Mouse (Mus musculus) thymus, postnatal 36 days (tissue): ENCODE data around the gene Tuba1c.

Source experiments
- DNase-seq, 2 experiments: peaks; one replicate each; pipeline ENCODE4 v3.0.0; 2022; ENCODE audit warnings: mixed read lengths in 2 of 2

Gene Tuba1c

DNA sequence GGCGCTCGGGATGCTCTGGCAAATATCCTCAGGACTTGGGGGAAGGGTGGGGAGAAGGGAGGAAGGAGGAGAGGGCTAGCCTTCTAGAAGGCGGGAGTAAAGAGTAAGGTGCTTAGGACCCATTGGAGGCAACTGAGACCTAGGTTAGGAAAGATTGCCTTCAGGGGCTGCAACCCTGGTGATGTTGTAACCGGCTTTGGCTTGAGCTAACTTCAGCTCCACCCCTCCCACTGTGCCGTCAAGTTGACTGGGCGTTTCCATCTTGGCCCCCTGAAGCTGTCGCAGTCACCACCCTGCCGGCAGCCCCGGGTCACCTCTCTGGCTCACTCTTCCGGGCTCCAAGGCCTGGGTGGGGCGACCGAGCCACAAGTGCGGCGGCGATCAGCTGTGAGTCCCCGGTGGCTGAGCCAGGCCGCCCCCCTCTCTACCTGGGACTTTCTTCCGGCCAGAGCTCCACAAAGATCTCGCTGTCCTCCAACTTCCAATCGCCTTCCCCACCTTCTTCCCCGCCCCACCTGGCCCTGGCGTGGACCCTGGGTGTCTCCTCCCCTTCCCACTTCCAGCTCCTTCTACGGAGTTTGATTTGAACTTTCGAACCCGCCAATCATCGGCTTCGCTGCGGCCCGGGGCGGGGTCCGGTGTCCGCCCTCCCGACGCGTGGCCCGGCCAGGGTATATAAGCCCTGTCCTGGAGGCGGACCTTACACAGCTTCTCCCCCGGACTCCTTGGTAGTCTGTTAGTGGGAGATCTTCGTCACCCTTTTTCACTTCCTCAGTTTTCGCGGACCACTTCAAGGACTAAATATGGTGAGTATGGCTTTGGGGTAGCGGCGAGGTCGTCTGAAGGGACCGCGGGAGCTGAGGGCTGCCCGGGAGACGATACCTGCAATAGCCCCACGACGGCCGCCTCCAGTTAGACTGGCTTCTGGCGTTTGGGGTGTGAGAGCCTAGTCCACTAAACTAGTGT is at the start of gene Tuba1c:
Gene Tuba1c (plus strand): TSS at position 273 of the 966 bp plus-strand sequence.
- peak; percentile 87 to 89 for DNase-seq

DNA sequence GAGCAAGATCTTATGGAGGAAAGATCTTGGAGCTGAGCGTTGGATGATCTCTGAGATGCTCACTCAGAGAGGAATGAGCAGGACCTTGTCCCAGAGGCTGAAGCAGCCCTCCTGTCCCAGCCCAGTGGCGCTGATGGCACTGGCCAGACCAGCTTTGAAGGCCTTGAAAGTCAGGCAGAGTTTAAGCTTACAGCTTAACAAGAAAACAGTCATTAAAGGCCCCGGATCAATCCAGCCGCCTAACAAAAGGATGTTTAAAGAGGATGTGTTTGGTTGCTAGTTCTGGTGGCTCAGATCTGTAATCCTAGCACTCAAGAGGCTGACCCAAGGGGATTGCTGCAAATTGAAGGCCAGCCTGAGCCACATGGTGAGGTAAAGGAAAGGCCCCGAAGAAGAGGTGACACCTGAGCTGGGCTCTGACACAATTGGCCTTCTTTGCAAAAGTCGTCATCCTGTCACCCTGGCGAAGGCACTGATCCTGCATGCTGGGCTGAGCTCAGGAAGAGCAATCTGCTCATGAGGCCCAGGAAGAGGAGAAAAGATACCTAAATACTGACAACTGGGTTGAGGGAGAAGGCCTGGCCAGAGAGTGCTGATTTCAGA is 49.6 kb upstream of the Tuba1c start:
- DNase-seq, result no peak

- DNase-seq, result no peak
Observed at GRCm38 (mm10) chr15:98982100-98982499, 47.6 kb upstream of the Tuba1c start.

DNA sequence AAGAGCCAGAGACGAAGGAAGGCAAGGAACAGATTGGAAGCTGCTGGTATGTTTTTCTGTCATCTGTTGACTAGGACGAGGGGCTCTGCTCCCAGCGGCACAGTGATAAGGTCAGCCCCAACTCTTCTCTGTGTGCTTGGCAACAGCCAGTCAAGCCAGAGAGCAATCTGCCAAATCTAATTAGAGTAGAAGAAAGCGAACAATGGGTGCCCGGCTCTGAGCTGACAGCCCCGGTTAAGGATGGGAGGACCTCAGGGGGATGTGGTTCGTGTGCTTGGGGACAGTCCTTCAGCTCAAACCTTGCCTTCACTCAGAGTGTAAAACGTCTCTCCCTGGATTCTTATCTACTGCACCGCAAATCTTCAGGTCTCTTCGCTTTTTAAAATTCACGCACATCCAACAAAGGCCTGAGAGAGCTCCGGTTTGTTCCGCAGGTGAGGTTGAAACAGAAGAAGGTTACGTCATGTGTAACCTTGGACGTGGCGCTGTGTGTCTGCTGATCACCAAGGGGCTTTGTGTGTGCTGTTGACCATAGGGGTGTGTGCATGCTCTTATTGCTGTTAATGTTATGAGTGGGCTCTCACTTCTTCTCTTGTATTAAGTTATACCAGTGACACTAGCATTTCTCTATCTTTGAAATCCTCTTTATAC is 46.1 kb upstream of the Tuba1c start:
- no peak for DNase-seq

- no peak for DNase-seq
Observed at GRCm38 (mm10) chr15:98984681-98985080, 45.0 kb upstream of the Tuba1c start.

DNA sequence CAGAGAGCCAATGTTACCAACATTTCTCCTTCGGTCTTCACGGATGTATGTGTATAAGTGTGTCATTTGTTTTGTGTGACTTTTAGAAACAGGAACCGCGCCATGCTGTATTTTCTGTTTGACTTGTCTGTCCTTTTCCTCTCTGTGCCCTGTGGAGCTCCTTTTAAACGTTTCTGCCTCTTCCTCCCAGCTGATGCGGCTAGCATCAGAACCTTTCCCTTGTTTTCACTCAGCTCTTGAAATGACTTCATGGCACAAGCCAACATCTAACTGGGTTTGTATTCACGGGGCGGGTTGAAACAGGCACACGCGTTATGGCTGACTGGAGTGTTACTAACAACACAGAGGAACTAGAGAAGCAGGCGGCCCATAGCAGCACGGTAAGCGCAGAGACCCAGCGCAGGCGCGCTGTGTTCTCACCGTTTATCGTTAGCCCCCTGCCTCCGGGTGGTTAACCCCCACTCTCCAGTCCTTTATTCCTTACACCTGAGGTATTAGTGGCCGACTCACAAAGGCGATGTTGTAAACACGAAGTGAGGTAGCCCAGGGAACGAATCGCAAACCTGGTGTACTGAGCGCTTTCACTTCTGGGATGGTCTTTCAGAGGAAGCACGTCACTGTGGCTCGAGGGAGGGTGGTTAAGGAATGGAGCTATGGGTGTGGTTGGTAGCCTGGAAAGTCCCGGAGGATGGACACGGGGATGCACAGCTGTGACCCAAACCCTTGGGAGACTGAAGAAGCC is 44.3 kb upstream of the Tuba1c start:
- peak; percentile 68 to 77 for DNase-seq

DNA sequence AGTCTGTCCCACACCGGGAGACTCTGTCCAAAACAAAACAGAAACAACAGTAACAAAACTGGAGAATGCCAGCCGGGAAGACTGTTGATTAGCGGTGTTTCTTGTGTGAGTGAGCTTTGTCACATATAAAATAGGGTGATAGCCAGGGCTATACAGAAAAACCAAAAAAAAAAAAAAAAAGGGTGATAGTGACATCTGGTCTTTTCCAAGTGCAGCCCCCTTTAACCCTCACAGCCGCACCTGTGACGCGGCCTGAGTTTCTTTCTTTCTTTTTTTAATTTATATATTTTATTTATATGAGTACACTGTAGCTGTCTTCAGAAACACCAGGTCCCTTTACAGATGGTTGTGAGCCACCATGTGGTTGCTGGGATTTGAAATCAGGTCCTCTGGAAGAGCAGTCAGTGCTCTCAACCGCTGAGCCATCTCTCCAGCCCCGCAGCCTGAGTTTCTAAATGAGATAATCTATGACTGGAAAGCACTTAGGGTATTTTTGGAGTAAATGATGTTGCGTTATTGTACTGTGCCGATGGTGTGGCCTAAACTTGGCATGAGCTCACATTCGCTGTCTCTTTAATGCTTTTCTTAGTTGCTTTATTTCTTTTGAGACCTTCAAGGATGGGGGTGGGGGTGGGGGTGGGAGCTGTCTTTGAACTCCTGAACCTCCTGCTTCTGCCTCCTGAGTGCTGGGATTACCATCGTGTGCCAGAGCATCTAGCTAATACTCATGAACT is 43.5 kb upstream of the Tuba1c start:
- DNase-seq, result no peak

DNA sequence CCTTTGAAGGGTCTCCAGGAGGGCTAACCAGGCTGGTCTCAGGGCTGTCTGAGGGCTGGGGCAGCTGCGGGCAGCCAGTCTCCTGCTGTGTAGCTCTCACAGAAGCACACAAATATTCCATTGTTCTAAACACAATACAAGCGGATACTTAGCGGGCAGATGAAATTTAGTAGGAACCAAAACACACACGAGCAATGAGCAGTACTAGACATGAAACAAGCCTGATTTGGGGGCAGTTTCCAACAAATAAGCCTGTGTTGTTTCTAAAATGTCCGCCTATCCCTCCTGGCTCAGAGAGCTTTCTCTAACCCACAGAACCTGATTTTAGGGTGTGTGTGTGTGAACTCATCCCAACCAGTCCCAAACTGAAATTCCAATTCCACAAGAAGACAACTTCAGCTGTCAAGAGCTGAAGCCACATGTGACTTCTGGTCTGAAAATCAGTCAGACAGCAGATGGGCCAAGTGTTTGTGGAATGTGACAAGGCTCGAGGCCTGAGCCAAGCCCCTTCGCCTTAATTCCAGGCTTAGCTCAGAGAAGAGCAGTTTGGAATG is 42.5 kb upstream of the Tuba1c start:
- no peak for DNase-seq

- DNase-seq, result no peak
Observed at GRCm38 (mm10) chr15:98987661-98988181, 42.0 kb upstream of the Tuba1c start.

DNA sequence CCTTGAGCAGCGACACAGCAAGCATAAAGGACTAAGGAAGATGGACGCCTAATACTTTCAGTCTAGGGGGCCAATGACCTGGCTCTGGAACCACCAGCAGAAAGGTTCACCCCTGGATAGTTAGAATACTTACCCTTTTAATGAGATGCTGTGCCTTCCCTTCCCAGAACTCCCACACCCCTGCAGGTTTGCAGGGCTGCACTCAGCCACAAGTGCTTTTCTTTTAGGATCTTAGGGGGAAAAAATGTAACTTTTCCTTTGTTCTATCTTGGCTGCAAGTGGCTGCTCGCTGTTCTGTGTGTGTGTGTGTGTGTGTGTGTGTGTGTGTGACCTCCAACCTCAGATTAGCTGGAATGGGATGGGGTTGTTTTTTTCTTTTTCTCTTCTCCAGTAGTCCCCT is 40.9 kb upstream of the Tuba1c start:
- no peak for DNase-seq

- no peak for DNase-seq
Observed at GRCm38 (mm10) chr15:98989701-98990430, 39.8 kb upstream of the Tuba1c start.

DNA sequence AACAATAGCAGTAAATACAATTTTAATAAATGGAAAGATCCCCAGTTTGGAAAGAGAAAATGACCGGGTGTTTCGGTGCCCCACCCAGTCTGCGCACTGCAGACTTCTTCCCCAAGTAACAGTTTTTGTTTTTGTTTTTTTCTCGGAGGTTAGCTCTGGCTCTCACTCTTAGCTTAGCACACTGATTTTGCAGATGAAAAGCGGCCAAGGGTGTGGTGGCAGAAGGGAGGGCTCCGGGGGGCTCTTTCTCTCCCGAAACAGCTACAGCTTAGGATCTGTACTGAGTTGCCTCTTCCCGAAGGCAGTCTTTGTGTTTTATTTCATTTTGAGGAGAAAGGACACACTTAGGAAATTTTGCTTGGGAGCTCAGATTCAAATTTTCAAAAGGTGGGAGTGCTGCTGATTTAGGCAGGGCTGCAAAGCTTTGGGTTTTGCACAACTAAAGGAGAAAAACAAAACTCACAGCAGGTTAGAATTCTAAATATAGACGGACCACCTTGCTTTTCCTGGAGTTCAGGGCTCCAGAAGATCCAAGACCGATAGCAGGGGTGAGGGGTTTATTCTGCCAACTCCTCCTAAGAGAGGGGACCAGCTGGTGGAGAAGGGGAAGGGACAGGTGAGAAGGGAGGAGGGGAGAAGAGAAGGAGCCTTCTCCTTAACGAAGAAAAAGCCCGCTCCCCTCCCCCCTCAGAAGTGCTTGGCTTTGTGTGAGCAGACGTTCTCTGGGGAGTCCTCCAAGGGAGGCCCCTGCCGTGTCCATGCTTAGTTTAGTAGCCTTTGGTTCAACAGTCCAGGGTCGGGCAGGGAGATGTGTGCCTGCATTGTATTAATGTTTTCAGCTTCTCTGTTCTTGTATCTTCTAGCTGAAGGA is 38.8 kb upstream of the Tuba1c start:
- no peak for DNase-seq

GRCm38 (mm10) chr15:98991540-98992050 is 38.1 kb upstream of the Tuba1c start:
- DNase-seq, result no peak

DNA sequence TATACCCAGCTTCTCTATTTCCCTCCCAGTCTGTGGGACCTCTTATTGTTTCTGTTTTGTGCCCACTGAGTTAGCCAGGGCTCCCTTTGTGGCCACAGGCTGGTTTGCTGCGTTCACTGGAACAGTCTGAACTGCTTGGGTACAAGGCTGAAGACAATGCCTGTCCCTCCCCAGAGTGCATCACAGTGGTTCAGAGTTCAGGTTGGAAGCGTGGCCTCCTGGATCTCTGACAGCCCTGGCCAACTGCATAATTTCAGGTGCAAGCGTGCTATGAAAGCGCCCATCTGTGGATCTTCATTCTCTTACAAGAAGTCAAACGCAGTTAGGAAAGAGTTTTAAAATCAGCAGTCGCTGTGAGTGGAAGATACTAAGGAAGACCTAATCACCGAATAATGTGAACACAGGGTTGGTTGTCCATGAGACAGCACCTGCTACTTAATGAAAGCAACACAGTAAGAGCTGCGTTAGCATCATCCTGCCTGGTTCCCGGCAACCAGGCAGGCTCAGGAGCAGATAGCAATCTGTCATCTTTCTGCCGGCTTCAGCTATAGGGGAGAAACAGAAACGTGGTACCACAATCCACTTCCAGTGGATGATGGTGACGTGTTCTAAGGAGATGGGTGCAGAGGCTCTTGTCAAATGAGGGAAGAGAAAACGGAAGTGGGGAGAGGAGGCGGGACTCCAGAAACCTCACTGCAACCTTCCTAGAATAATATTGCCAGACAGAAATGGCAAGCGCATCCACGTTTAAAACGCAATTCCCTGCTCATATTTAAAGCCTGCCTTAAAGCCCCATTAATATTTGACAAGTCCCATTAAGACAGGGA is 37.4 kb upstream of the Tuba1c start:
- DNase-seq, result peak; percentile 53 to 54

GRCm38 (mm10) chr15:98993093-98993793 is 36.4 kb upstream of the Tuba1c start:
- DNase-seq, result peak; percentile 91 to 93

DNA sequence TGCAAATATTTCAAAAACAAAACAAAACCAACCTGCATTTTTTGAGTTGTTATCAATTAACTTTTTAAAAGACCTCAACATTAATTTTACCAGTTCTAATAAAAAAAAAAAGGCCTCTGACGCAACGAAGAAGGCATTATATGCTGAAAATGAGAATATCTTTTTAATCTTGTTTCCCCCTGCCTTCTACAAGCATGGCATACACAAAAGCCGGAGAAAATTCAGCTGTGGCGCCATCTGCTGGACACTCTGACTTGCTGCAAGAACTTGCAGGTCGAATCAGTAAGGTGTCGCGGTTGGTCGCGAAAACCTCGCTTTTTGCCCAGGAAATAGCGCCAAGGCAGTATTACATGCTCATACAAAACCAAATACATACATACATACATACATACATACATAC is 35.8 kb upstream of the Tuba1c start:
- peak; percentile 85 to 86 for DNase-seq

DNA sequence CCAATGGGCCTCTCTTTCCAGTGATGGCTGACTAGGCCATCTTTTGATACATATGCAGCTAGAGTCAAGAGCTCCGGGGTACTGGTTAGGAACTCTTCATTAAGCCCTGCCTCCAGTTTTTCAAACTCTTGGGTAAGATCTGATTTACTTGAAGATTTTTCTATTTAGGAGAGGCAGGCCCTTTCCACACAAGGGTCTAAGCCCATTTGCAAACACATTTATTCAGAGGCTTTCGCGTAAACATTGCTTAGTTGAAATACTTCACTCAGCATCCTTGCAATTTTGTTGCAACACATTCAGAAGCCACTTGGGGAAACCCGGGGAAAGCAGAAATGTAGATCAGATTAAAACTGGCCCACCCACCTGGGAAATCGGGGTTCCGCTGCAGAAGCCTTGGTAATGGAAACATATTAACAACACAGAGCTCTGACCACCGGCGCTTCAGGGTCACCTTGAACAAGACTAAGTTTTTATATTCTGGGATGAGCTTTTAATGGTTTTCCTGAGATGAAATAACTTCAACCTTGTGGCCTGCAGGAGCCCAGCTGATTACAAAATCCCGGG is 34.7 kb upstream of the Tuba1c start:
- DNase-seq, result no peak

DNA sequence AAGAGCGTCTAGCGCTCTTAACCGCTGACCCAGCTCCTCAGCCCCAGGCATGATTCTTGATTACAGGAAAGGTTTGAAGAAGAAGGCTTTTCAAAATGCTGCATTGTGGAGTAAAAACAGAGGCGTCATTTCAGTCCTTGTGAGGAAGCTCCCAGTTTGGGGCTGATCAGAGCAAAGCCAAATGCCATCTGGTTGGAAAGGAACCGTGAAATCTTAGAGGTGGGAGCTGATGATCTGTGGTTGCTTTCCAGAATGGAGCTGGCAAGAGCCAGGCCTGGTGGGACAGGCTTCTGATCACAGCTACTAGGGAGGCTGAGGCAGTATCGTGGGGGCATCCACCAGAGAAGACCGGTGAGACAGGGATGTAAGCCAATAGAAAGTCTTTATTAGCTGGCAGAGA is 32.9 kb upstream of the Tuba1c start:
- DNase-seq, result no peak
